Mouse (Mus musculus) Patski (cell line): ENCODE data around the gene Hist1h2bg. TPM values are rescaled to one million over a fixed set of nuclear protein-coding genes. Genes with fewer than 3 reads are reported as not detected.
A peak's percentile ranks its signal among the peaks of the same experiment; 100 is the strongest.
"Not testable (repeated sequence)": the region's sequence is repeated elsewhere in the genome, so short reads cannot be mapped to it uniquely, and the experiment has no call there.

Experiments
- ATAC-seq: fragments of 100-300 bp; one replicate; pipeline ENCODE4 v1.8.0; 2021
- CTCF ChIA-PET: fragments of 350-600 bp; sonication (Branson Sonifier 250); formaldehyde crosslinking; loops from one replicate; lab custom pipeline; 2022; ENCODE audit warnings: inconsistent platforms; lab: Charles Lee
- POLR2A ChIA-PET: fragments of 350-600 bp; sonication (Branson Sonifier 250); formaldehyde crosslinking; loops from one replicate; lab custom pipeline; 2022; ENCODE audit warnings: antibody characterized with exemption, inconsistent platforms; lab: Charles Lee
- DNase-seq: peaks from one replicate; pipeline ENCODE4 v3.0.0-alpha.2; 2011; ENCODE audit warnings: low read depth, low spot score
- H3K27me3 ChIP-seq: fragments of 371-371 bp; one replicate; pipeline ENCODE4 v1.5.1; 2021
- CTCF ChIP-seq: fragments of 100-300 bp; IDR thresholded peaks from one replicate; pipeline ENCODE4 v1.5.1; 2021
- in situ Hi-C: fragments of 300-500 bp; cut with MboI; formaldehyde crosslinking; loops from 3 replicates; pipeline ENCODE4 v1.11.1; 2018; ENCODE audit warnings: low pct_unique_long_range_greater_than_20kb, mixed read lengths
- polyA plus RNA-seq: library from polyadenylated mRNA; unstranded; gene quantifications from one replicate; pipeline ENCODE4 v1.2.3, GENCODE M21; 2021

Gene Hist1h2bg
- polyA plus RNA-seq, 1 experiment from 2014 or later = 12.9 TPM

GRCm38 (mm10) chr13:23550761-23551145 lies 20.4 kb upstream of the Hist1h2bg start:
- no peaks in the 10 kb centered on the region for H3K27me3 ChIP-seq
- TF ChIP-seq CTCF = no peak
- in situ Hi-C loops = no loop called here
- DNase-seq (no peak), ATAC-seq (no peak)
- ChIA-PET POLR2A (interaction anchor here (1.0 to 1.2 kb wide), 2 partner anchors 9 to 12 kb away, joined by 3 to 5 read pairs; no protein-coding TSS in a partner anchor), CTCF (no interaction called here)

- POLR2A ChIA-PET = interaction anchor here (1.0 to 1.2 kb wide), 2 partner anchors 9 to 12 kb away, joined by 3 to 5 read pairs; no protein-coding TSS in a partner anchor
- H3K27me3 ChIP-seq, CTCF ChIA-PET, in situ Hi-C loops: not testable (repeated sequence)
- TF ChIP-seq CTCF = peak; percentile 53
- DNase-seq (peak; percentile 76), ATAC-seq (peak; percentile 56)
Measured at GRCm38 (mm10) chr13:23551146-23551834, 19.9 kb upstream of the Hist1h2bg start, which contains the start of gene Hist1h4f. TSS of gene Hist1h4f (minus strand) at chr13:23551648.

DNA sequence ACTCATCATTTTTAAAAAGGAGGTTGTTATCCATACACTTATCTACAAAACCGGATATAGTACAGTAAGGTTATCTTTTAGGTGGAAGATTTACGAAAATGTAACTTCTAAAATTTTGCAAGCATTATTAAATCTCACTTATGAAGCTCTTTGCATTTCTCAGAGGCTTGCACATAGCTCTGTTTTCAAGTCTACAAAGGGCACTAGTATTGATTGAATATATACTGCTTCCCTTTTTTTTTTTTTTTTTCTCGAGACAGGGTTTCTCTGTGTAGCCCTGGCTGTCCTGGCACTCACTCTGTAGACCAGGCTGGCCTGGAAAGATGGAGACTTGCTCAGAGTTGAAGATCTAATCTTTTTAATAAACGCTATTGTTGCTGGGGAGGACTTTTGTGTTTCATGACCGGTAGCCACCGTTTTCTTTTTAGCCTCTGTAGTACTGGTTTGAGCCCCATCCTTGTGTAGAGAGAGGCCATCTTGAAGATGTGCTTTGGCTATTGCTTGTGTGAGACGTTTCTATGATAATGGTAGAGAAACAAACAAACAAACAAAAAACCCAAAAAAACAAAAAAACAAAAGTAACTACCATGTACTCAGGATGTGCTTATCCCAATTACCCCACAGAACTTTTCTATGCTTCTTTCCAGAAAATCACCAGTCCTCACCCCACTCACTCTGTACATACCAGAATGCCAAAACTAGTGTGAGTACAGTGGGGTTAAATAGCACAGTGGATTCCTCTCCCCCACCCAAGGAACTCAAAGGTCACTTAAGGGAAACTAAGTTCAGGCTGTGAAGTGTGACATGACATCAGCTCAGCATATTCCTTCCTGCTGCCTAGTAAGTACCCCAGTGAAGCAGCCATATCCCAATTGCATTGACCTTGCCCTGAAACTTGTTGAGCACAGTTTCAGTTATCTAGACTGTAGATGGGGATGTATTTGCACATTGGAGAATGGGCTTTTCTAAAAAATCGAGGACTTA lies 19.0 kb upstream of the Hist1h2bg start:
- ChIA-PET CTCF (interaction anchor here (1.5 kb wide), 1 partner anchor 10 kb away, joined by 3 read pairs; the partner anchor contains the start of gene Hist1h2bh), POLR2A (no interaction called here)
- DNase-seq (no peak), ATAC-seq (no peak)
- TF ChIP-seq CTCF = no peak
- H3K27me3 ChIP-seq = no peaks in the 10 kb centered on the region
- in situ Hi-C loops = no loop called here

- CTCF ChIA-PET = interaction anchor here (0.7 to 1.5 kb wide), 3 partner anchors 10 to 1589 kb away, joined by 3 read pairs; partner anchors contain the start of gene Hist1h2bh
- ATAC-seq = no peak
- in situ Hi-C loops = no loop called here
Measured at GRCm38 (mm10) chr13:23552962-23553361, 18.2 kb upstream of the Hist1h2bg start, which contains the start of gene Hist1h1d. TSS of gene Hist1h1d (plus strand) at chr13:23553262.

DNA sequence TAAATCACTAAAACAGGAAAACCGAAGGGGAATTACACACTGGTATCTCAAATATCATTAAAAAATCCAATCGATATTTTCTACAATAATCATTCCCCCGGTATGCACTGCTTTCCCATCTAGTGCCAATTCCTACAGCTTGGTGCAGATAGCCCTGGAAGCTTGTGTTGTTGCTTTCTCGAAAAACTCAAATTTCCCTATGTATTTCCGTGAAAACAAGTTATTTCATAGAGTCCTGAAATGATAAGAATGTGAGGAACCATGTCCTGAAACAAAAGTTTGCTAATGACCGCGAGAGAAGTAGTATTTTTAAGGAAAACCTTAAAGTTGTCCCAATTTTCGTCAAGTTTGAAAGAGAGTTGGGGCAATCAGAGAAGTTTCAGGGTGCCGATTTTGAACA lies 16.8 kb upstream of the Hist1h2bg start:
- DNase-seq (no peak), ATAC-seq (no peak)
- TF ChIP-seq CTCF = no peak
- no peaks in the 10 kb centered on the region for H3K27me3 ChIP-seq
- POLR2A ChIA-PET = interaction anchor here (0.7 to 1.6 kb wide), 4 partner anchors 16 to 31 kb away, joined by 3 to 6 read pairs (median 3); partner anchors contain the start of genes Hist1h2ae and Hist1h4d
- in situ Hi-C loops = no loop called here
- CTCF ChIA-PET = interaction anchor here (0.7 to 1.8 kb wide), 4 partner anchors 9 to 196 kb away, joined by 3 to 6 read pairs (median 4); partner anchors contain the start of genes Hist1h2ab and Hist1h2af

More at GRCm38 (mm10) chr13:23552962-23553361, 18.2 kb upstream of the Hist1h2bg start, which contains the start of gene Hist1h1d:
- POLR2A ChIA-PET = no interaction called here
- DNase-seq = no peak
- no peaks in the 10 kb centered on the region for H3K27me3 ChIP-seq
- TF ChIP-seq CTCF = no peak

- POLR2A ChIA-PET = interaction anchor here (0.8 to 1.6 kb wide), 4 partner anchors 10 to 26 kb away, joined by 3 to 6 read pairs (median 4); partner anchors contain the start of genes Hist1h2ae and Hist1h4d
- ATAC-seq = peak; percentile 71
- no peaks in the 10 kb centered on the region for H3K27me3 ChIP-seq
- in situ Hi-C loops = no loop called here
- TF ChIP-seq CTCF = no peak
- no peak for DNase-seq
- CTCF ChIA-PET = interaction anchor here (0.7 to 1.8 kb wide), 4 partner anchors 10 to 196 kb away, joined by 3 to 6 read pairs (median 4); partner anchors contain the start of genes Hist1h1e, Hist1h2ab and Hist1h2af
Measured at GRCm38 (mm10) chr13:23554925-23555838, 16.0 kb upstream of the Hist1h2bg start.

DNA sequence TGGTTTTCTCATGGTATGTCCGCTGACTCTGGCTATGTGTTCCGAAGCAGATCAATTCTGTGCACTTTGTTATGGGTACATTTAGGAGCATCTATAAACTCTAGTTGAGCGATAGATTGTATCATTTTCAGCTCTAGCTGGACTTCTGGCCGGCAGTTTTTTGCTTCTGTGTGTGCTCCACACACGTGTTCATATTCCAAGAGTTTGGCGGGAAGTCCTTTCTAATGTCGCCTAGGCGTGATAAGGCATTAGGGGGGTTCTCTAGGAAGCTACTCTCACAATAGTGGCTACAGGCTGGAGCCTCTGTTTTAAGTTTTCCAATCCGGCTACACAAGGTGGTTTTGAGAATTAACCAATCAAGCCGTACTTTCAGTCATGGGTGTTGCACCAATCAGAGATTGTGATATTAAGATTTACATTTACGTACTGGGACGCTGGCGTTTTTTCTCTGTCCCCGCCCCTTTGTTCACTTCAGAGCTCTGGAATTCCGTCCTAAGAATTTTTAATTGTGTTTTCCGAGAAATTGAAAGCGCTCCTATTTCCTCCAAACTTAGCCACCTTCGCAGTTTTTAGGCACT lies 15.3 kb upstream of the Hist1h2bg start:
- CTCF ChIA-PET = interaction anchor here (1.3 to 1.4 kb wide), 2 partner anchors 27 to 66 kb away, joined by 3 to 5 read pairs; partner anchors contain the start of gene Hist1h1e
- TF ChIP-seq CTCF = no peak
- H3K27me3 ChIP-seq = no peaks in the 10 kb centered on the region
- ATAC-seq (peak; percentile 42), DNase-seq (peak; percentile 89)
- POLR2A ChIA-PET = interaction anchor here (1.4 to 1.6 kb wide), 3 partner anchors 26 to 66 kb away, joined by 3 to 7 read pairs (median 6); partner anchors contain the start of gene Hist1h4d
- in situ Hi-C loops = no loop called here

DNA sequence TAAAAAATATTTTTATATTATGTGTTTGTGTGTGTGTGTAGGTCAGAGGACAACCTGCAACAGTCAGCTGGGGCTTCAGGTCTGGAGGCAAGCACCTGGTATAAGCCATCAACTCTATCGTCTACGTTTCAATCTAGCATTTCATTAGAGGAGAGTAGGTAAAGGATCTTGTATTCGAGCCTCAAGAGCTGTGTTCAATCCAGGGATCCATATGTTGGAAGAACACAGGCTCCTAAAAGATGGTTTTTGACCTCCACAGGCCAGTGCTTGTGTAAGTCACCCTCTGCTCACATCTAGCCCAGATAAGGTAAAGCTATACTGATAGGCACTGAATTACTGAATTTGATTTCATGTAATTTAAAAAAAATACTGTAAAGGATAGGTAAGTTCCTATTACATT lies 14.3 kb upstream of the Hist1h2bg start:
- POLR2A ChIA-PET = interaction anchor here (1.4 kb wide), 2 partner anchors 27 to 65 kb away, joined by 3 to 7 read pairs; no protein-coding TSS in a partner anchor
- ATAC-seq = no peak
- DNase-seq = no peak
- no peaks in the 10 kb centered on the region for H3K27me3 ChIP-seq
- in situ Hi-C loops = no loop called here
- CTCF ChIA-PET = interaction anchor here (1.4 kb wide), 1 partner anchor 26 kb away, joined by 3 read pairs; no protein-coding TSS in a partner anchor
- TF ChIP-seq CTCF = no peak

- CTCF ChIA-PET, DNase-seq, H3K27me3 ChIP-seq, ATAC-seq: not testable (repeated sequence)
- POLR2A ChIA-PET = interaction anchor here (0.9 kb wide), 1 partner anchor 10 kb away, joined by 3 read pairs; no protein-coding TSS in a partner anchor
- in situ Hi-C loops = loop anchor here (10.0 kb wide), 1 partner anchor 134 kb away; the partner anchor contains the start of genes Hist1h1t and Hist1h4c
Measured at GRCm38 (mm10) chr13:23560699-23561098, 10.5 kb upstream of the Hist1h2bg start.

- in situ Hi-C loops = loop anchor here (10.0 kb wide), 1 partner anchor 133 kb away; the partner anchor contains the start of genes Hist1h1t and Hist1h4c
- CTCF ChIA-PET, ATAC-seq, H3K27me3 ChIP-seq, DNase-seq: not testable (repeated sequence)
- POLR2A ChIA-PET = interaction anchor here (1.3 kb wide), 1 partner anchor 23 kb away, joined by 3 read pairs; no protein-coding TSS in a partner anchor
Measured at GRCm38 (mm10) chr13:23561531-23561882, 9.7 kb upstream of the Hist1h2bg start.

DNA sequence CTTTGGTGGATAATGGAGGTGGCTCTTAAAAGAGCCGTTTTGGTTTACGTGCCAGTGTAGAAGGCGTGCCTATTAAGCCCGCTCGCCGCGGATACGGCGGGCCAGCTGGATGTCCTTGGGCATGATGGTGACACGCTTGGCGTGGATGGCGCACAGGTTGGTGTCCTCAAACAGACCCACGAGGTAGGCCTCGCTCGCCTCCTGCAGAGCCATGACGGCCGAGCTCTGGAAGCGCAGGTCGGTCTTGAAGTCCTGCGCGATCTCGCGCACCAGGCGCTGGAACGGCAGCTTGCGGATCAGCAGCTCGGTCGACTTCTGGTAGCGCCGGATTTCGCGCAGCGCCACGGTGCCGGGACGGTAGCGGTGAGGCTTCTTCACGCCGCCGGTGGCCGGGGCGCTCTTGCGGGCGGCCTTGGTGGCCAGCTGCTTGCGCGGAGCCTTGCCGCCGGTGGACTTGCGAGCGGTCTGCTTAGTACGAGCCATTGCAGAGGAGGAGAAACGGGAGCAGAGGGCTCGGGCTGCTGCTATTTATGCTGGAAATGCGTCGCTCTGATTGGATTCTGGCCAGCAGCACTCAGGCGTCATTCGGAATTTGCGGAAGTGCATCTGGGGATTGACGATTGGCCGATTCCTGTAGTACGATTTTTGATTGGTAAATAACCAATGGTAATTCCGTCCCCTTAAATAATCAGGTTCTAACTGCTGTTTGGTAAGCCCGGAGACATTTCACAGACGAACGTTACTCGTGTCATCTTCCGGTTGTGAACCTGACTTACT lies 9.1 kb upstream of the Hist1h2bg start, which contains the start of gene Hist1h3e:
Gene Hist1h3e (minus strand): TSS at position 487 of the 777 bp plus-strand sequence.
- DNase-seq = peak; percentile 97
- ATAC-seq = peak; percentile 83
- in situ Hi-C loops = loop anchor here (10.0 kb wide), 1 partner anchor 133 kb away; the partner anchor contains the start of genes Hist1h1t and Hist1h4c
- CTCF ChIA-PET, H3K27me3 ChIP-seq: not testable (repeated sequence)
- POLR2A ChIA-PET = interaction anchor here (1.3 kb wide), 1 partner anchor 22 kb away, joined by 3 read pairs; no protein-coding TSS in a partner anchor
